Mouse (Mus musculus) myocyte (in vitro differentiated cells): ENCODE measurements around the gene Hoga1.

Experiments
- CEBPB ChIP-seq: IDR thresholded peaks from 2 replicates; pipeline ENCODE4 v1.6.1; 2011; ENCODE audit warnings: mild to moderate bottlenecking, moderate library complexity; ENCODE audit not compliant: poor library complexity, insufficient read depth, severe bottlenecking
- E2F4 ChIP-seq: IDR thresholded peaks from one replicate; pipeline ENCODE4 v1.6.1; 2011; ENCODE audit warnings: mild to moderate bottlenecking, control low read depth, moderate library complexity; ENCODE audit not compliant: insufficient read depth
- MAX ChIP-seq: IDR thresholded peaks from one replicate; pipeline ENCODE4 v1.6.1; 2011; ENCODE audit warnings: low read depth, mild to moderate bottlenecking, control low read depth
- MYOD1 ChIP-seq, 3 experiments: IDR thresholded peaks; one replicate each; pipeline ENCODE4 v1.6.1; 2011; ENCODE audit warnings: control low read depth in 2 of 3, low read depth in 2 of 3, mild to moderate bottlenecking in 2 of 3, moderate library complexity in 1 of 3; ENCODE audit not compliant: insufficient read length in 2 of 3, control insufficient read depth in 1 of 3
- MYOG ChIP-seq, 3 experiments: IDR thresholded peaks; one replicate each; pipeline ENCODE4 v1.6.1; 2011; ENCODE audit warnings: control low read depth in 2 of 3, low read depth in 2 of 3, mild to moderate bottlenecking in 2 of 3; ENCODE audit not compliant: insufficient read length in 2 of 3, control insufficient read depth in 1 of 3, insufficient read depth in 1 of 3
- POLR2A ChIP-seq: IDR thresholded peaks from one replicate; pipeline ENCODE4 v1.6.1; 2011; ENCODE audit warnings: low read depth, mild to moderate bottlenecking, control low read depth, moderate library complexity; ENCODE audit not compliant: insufficient read length
- POLR2AphosphoS2 ChIP-seq: IDR thresholded peaks from one replicate; pipeline ENCODE4 v1.6.1; 2011; ENCODE audit warnings: low read depth, control low read depth; ENCODE audit not compliant: insufficient read length
- REST ChIP-seq: IDR thresholded peaks from one replicate; pipeline ENCODE4 v1.6.1; 2011; ENCODE audit warnings: mild to moderate bottlenecking, control low read depth, moderate library complexity; ENCODE audit not compliant: insufficient read depth, insufficient read length
- TCF12 ChIP-seq: IDR thresholded peaks from one replicate; pipeline ENCODE4 v1.6.1; 2011; ENCODE audit warnings: mild to moderate bottlenecking, control low read depth; ENCODE audit not compliant: poor library complexity, insufficient read depth, severe bottlenecking
- USF1 ChIP-seq: IDR thresholded peaks from one replicate; pipeline ENCODE4 v1.6.1; 2011; ENCODE audit warnings: low read depth, mild to moderate bottlenecking, control low read depth, moderate library complexity

GRCm38 (mm10) chr19:42038310-42038709, 7.1 kb upstream of the Hoga1 start:
- no peak for TF ChIP-seq MYOD1 (IDR thresholded peaks at IDR 0.05; ENCODE audit: control insufficient read depth in 1 of 3, insufficient read length in 2 of 3, low read depth in 2 of 3)
- peak; percentile 41 for TF ChIP-seq POLR2AphosphoS2
- TF ChIP-seq USF1, result no peak
- no peak for TF ChIP-seq POLR2A
- TF ChIP-seq REST, result no peak
- no peak for TF ChIP-seq CEBPB
- no peak for TF ChIP-seq E2F4
- no peak for TF ChIP-seq TCF12
- no peak for TF ChIP-seq MYOG (IDR thresholded peaks at IDR 0.05; ENCODE audit: control insufficient read depth in 1 of 3, insufficient read depth in 1 of 3, insufficient read length in 2 of 3, low read depth in 2 of 3)
- TF ChIP-seq MAX, result no peak
